Mouse (Mus musculus): ENCODE measurements around the gene Ngf.

Gene Ngf

GRCm38 (mm10) chr3:102469713-102470448 lies at the start of gene Ngf:
Ngf (plus strand) TSS chr3:102469919.
- in situ Hi-C loops (cut with MboI; ENCODE audit: unreplicated experiment in 2 of 2), result no loop called here

GRCm38 (mm10) chr3:102445567-102445966 lies 24.2 kb upstream of the Ngf start:
- in situ Hi-C loops (cut with MboI; ENCODE audit: unreplicated experiment in 2 of 2), result no loop called here

GRCm38 (mm10) chr3:102446691-102447090 lies 23.0 kb upstream of the Ngf start:
- in situ Hi-C loops (cut with MboI; ENCODE audit: unreplicated experiment in 2 of 2), result no loop called here

- in situ Hi-C loops (cut with MboI; ENCODE audit: unreplicated experiment in 2 of 2), result no loop called here
Measured at GRCm38 (mm10) chr3:102454566-102454965, 15.2 kb upstream of the Ngf start.

GRCm38 (mm10) chr3:102460528-102460927 lies 9.2 kb upstream of the Ngf start:
- in situ Hi-C loops (cut with MboI; ENCODE audit: unreplicated experiment in 2 of 2), result no loop called here

- in situ Hi-C loops (cut with MboI; ENCODE audit: unreplicated experiment in 2 of 2), result no loop called here
Measured at GRCm38 (mm10) chr3:102460986-102461385, 8.7 kb upstream of the Ngf start.

- in situ Hi-C loops (cut with MboI; ENCODE audit: unreplicated experiment in 2 of 2), result no loop called here
Measured at GRCm38 (mm10) chr3:102462703-102463336, 6.9 kb upstream of the Ngf start.

- in situ Hi-C loops (cut with MboI; ENCODE audit: unreplicated experiment in 2 of 2), result no loop called here
Measured at GRCm38 (mm10) chr3:102463339-102463738, 6.4 kb upstream of the Ngf start.

GRCm38 (mm10) chr3:102466587-102466986 lies 3.1 kb upstream of the Ngf start:
- in situ Hi-C loops (cut with MboI; ENCODE audit: unreplicated experiment in 2 of 2), result no loop called here

- in situ Hi-C loops (cut with MboI; ENCODE audit: unreplicated experiment in 2 of 2), result no loop called here
Measured at GRCm38 (mm10) chr3:102467121-102467520, 2.6 kb upstream of the Ngf start.

- in situ Hi-C loops (cut with MboI; ENCODE audit: unreplicated experiment in 2 of 2), result no loop called here
Measured at GRCm38 (mm10) chr3:102471251-102471650, 1.5 kb downstream of the Ngf start.

- in situ Hi-C loops (cut with MboI; ENCODE audit: unreplicated experiment in 2 of 2), result no loop called here
Measured at GRCm38 (mm10) chr3:102471799-102472198, 2.1 kb downstream of the Ngf start.

- in situ Hi-C loops (cut with MboI; ENCODE audit: unreplicated experiment in 2 of 2), result no loop called here
Measured at GRCm38 (mm10) chr3:102474275-102475155, 4.8 kb downstream of the Ngf start.

GRCm38 (mm10) chr3:102477917-102478694 lies 8.4 kb downstream of the Ngf start:
- in situ Hi-C loops (cut with MboI; ENCODE audit: unreplicated experiment in 2 of 2), result no loop called here

- in situ Hi-C loops (cut with MboI; ENCODE audit: unreplicated experiment in 2 of 2), result no loop called here
Measured at GRCm38 (mm10) chr3:102490393-102491123, 20.8 kb downstream of the Ngf start.

- in situ Hi-C loops (cut with MboI; ENCODE audit: unreplicated experiment in 2 of 2), result no loop called here
Measured at GRCm38 (mm10) chr3:102498113-102498512, 28.4 kb downstream of the Ngf start.

- in situ Hi-C loops (cut with MboI; ENCODE audit: unreplicated experiment in 2 of 2), result no loop called here
Measured at GRCm38 (mm10) chr3:102498931-102499330, 29.2 kb downstream of the Ngf start.

GRCm38 (mm10) chr3:102500031-102500430 lies 30.3 kb downstream of the Ngf start:
- in situ Hi-C loops (cut with MboI; ENCODE audit: unreplicated experiment in 2 of 2), result no loop called here

- in situ Hi-C loops (cut with MboI; ENCODE audit: unreplicated experiment in 2 of 2), result no loop called here
Measured at GRCm38 (mm10) chr3:102501186-102501585, 31.5 kb downstream of the Ngf start.

- in situ Hi-C loops (cut with MboI; ENCODE audit: unreplicated experiment in 2 of 2), result no loop called here
Measured at GRCm38 (mm10) chr3:102505129-102505528, 35.4 kb downstream of the Ngf start.

Measured in v-Abl transformed pro-B cells (cell line).